Mouse (Mus musculus): ENCODE measurements at regions not wholly inside any gene's neighbourhood (a gene's known extent, or its start where the extent isn't known, plus 50 kb on each side); places are given as distances from the start of the nearest gene placed in this dataset.

DNA sequence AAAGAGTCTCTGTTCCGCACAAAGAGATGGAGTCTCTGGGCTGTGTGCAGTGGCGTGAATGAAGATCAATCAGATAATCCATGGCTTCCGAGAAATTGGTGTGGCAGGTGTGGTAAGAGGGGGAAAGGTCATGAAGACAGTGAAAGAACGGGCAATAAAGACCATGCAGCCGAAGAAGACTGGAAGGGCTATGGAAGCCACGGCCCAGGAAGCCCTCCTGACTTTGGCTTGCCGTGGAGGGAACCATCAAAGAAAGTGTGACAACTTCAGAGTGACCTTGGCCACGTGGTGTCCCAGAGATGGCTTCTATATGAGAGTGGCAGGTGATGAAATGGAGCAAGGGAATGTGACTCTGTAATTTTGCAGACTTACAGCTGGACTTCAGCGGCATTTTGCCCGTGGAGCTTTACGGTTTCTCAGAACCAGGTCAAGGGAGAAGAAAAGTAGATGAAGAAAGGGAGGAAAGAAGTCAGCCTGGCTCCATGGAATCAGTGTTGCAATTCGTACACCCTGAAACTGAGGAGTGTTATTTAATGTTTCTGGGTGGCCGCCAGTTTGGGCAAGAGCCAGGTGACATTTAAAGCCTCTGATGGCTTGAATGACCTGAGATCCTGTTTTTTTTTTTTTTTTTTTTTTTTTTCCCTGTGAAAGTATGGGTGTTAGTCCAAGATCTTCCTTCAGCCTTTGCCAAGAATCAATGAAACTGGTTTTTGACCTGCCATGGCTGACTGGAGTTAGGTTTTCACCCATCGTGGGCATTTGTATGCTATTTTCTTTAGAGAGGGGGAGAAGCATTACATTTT, 76.4 kb downstream of the Phlda1 start:
- TF ChIP-seq CTCF (IDR thresholded peaks at IDR 0.05; ENCODE audit: low read depth) = no peak
- TF ChIP-seq EP300 (IDR thresholded peaks at IDR 0.05; ENCODE audit: low read depth) = peak; percentile 73

Data from heart, postnatal 0 days (tissue).